Mouse (Mus musculus): Measurements from ENCODE around the gene Pdzrn4. TPM values are rescaled to one million over a fixed set of nuclear protein-coding genes. Genes with fewer than 3 reads are reported as not detected.

Pdzrn4 gene
- polyA plus RNA-seq, 1 experiment from 2014 or later, result 0.02 TPM

DNA sequence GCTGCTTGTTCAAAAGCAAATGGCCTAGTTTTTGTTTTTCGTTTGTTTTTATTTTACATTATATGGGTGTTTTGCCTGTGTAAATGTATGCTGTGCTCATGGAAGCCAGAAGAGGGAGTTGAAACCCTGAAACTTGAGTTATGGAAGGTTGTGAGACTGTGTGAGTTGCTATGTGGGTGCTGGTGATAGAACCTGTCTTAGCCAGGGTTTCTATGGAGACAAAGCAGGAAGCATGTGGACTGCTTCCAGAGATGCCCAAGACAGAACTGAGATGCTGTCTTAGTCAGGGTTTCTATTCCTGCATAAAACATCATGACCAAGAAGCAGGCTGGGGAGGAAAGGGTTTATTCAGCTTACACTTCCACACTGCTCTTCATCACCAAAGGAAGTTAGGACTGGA is 190.8 kb downstream of the Pdzrn4 start:
- H3K4me2 ChIP-seq (ENCODE audit: low read depth, low read length), result no peak overlapping the region
- 70% methylated on average over 1 of the region's 1 CpGs for WGBS (ENCODE audit: insufficient replicate concordance)
- no peak overlapping the region for H3K9ac ChIP-seq (ENCODE audit: low read depth, low read length)

DNA sequence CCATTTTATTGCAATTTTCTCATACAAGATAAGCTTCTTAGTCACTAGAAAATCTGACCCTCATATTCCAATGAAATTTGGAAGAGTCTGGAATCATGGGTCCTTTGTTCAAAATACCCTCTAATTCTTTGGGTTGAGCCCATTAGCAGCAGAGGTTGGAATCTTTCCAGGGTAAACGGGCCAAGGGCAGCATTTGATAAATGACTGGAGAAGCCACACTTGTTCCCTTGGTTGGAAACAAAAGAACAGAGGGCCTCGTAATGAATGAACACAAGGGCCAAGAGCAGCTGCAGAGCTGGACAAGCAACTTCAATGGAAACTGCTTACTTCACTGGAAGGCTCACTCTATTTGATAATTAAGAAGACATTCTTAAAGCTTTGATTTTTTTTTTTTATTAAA is 198.0 kb downstream of the Pdzrn4 start:
- H3K4me3 ChIP-seq (ENCODE audit: low read depth, low read length), result no peak overlapping the region
- ATAC-seq (ENCODE audit: low read depth), result no peak

More for the DNA sequence above, 190.8 kb downstream of the Pdzrn4 start:
- Histone ChIP-seq H3K4me3 (ENCODE audit: low read depth, low read length) (no peak overlapping the region), H3K27ac (ENCODE audit: low read length) (no peak overlapping the region), H3K36me3 (ENCODE audit: control insufficient read depth, insufficient read depth) (no peaks in the 10 kb centered on the region), H3K27me3 (ENCODE audit: control insufficient read depth, insufficient read depth, low read depth, low read length) (no peaks in the 10 kb centered on the region), H3K9me3 (replicated peaks; ENCODE audit: control insufficient read depth, low read length) (no peaks in the 10 kb centered on the region), H3K4me1 (ENCODE audit: control insufficient read depth, low read depth, low read length) (no peaks in the 10 kb centered on the region)
- no peak for ATAC-seq (ENCODE audit: low read depth)

DNA sequence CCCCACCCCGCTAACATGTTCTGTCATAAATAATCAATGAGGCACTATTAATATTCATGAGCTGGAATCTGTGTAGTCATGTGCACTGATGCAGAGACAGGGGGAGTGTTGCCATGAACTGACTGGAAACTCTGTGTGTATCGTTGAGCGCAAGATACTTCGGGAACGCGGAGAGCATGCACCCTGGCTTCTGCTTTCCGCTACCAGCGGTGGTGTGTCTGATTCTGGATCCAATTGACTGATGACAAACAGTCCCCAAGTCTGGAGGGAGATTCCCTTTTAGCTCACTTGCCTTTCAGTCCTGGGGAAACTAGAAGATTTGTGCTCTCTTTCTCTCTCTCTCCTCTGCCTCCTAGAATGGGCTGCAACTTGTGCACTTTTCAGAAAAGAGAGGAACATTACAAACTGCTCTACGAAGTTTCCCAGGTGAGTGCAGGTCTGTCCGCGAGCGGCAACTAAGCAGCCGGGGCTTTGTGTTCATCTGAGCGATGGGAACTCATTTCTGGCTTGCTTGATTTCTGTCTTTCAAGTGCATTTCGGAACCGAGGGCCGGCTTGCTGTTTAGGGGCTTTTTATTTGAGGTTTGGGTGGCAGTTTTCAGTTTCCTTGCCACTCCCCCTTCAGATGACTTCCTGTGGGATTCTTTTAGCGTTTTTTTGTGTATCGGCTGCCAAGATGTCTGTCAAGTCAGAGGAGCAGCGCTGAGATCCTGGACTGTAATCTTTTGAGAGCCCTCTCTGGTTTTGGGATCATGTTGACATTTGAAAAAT is 200.5 kb downstream of the Pdzrn4 start:
- no peak for ATAC-seq (ENCODE audit: low read depth)
- no peak overlapping the region for H3K9ac ChIP-seq (ENCODE audit: low read depth, low read length)

More for the DNA sequence above, 198.0 kb downstream of the Pdzrn4 start:
- no peaks in the 10 kb centered on the region for H3K9me3 ChIP-seq (replicated peaks; ENCODE audit: control insufficient read depth, low read length)
- no peak overlapping the region for H3K9ac ChIP-seq (ENCODE audit: low read depth, low read length)
- H3K27me3 ChIP-seq (ENCODE audit: control insufficient read depth, insufficient read depth, low read depth, low read length), result peaks cover 2% of the 10 kb centered on the region; the same call in 1 of the 2 replicates
- WGBS (ENCODE audit: insufficient replicate concordance), result 41% methylated on average over 2 of the region's 2 CpGs
- no peak overlapping the region for H3K4me2 ChIP-seq (ENCODE audit: low read depth, low read length)
- no peaks in the 10 kb centered on the region for H3K36me3 ChIP-seq (ENCODE audit: control insufficient read depth, insufficient read depth)
- no peak overlapping the region for H3K27ac ChIP-seq (ENCODE audit: low read length)
- H3K4me1 ChIP-seq (ENCODE audit: control insufficient read depth, low read depth, low read length), result no peaks in the 10 kb centered on the region

DNA sequence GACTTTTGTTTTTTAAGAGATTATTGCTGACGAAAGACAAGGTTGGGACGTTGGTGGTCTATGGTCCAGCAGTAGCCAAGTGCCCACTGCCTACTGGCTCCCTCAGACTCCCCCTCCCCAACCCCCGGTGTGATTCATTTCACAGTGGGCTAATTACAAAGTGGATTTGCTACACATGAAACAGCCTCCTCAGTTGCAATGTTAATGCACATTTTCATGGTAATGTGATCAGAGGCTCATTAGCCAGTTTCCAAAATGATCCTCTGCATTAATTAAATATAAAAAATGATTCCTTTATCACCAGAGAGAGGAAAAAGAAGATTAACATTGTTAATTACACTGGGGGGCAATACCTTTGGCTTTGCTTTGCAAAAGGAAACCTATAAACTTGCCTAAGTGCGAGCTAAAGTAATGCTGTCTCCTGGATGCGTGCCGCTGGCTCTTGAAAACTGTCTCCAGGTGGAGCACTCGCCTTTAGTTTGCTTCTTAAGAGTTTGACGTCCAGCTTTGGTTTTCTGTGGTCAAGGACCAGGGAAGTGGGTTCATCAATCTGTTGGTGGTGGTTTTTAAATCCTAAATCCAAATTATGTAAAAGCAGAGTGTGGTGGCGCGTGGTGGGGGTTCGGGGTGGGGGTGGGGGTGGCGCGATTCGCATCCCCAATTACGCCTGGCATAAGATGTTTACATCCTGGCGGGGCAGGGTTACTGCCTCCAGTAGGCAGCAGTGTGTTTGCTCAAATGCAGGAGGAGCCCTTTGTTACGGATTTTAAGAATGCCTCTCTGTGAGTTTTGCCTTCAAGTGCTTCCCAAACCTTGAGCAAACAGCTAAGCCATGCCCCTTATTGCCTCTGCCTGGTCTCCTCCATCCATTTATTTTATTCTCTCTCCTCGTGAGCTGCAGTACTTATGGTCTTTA is 202.0 kb downstream of the Pdzrn4 start:
- H3K9ac ChIP-seq (ENCODE audit: low read depth, low read length), result no peak overlapping the region
- H3K4me1 ChIP-seq (ENCODE audit: control insufficient read depth, low read depth, low read length), result no peaks in the 10 kb centered on the region
- no peak for ATAC-seq (ENCODE audit: low read depth)
- H3K27me3 ChIP-seq (ENCODE audit: control insufficient read depth, insufficient read depth, low read depth, low read length), result peaks cover 2% of the 10 kb centered on the region; the same call in 1 of the 2 replicates
- H3K27ac ChIP-seq (ENCODE audit: low read length), result no peak overlapping the region
- WGBS (ENCODE audit: insufficient replicate concordance), result 5% methylated on average over 18 of the region's 18 CpGs
- no peak overlapping the region for H3K4me2 ChIP-seq (ENCODE audit: low read depth, low read length)
- H3K9me3 ChIP-seq (replicated peaks; ENCODE audit: control insufficient read depth, low read length), result no peaks in the 10 kb centered on the region
- H3K36me3 ChIP-seq (ENCODE audit: control insufficient read depth, insufficient read depth), result no peaks in the 10 kb centered on the region
- no peak overlapping the region for H3K4me3 ChIP-seq (ENCODE audit: low read depth, low read length)

More for the DNA sequence above, 200.5 kb downstream of the Pdzrn4 start:
- WGBS (ENCODE audit: insufficient replicate concordance), result 2% methylated on average over 20 of the region's 20 CpGs
- Histone ChIP-seq H3K27me3 (ENCODE audit: control insufficient read depth, insufficient read depth, low read depth, low read length) (peaks cover 2% of the 10 kb centered on the region; the same call in 1 of the 2 replicates), H3K9me3 (replicated peaks; ENCODE audit: control insufficient read depth, low read length) (no peaks in the 10 kb centered on the region), H3K4me3 (ENCODE audit: low read depth, low read length) (peak overlapping the region; percentile 10; the same call in 1 of the 2 replicates), H3K27ac (ENCODE audit: low read length) (no peak overlapping the region), H3K4me1 (ENCODE audit: control insufficient read depth, low read depth, low read length) (no peaks in the 10 kb centered on the region), H3K36me3 (ENCODE audit: control insufficient read depth, insufficient read depth) (no peaks in the 10 kb centered on the region), H3K4me2 (ENCODE audit: low read depth, low read length) (peak overlapping the region; percentile 46)

DNA sequence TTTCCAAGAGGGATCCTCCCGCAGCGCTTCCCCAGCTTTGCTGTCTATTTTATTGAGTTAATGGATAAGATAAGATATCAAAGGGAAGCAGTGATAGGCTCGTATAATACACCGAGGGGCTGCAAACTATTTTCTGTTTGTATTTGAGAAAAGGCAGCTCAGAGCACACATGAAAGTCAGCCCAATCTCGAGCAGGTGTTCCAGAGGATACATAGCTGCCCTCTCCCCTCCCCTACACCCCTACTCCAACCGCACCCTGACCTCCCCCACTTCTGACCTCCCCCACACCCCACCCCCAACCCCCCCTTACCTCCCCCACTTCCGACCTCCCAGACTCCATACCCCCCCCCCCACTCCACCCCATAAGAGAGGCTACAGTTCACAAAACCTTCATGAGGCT is 202.7 kb downstream of the Pdzrn4 start:
- peaks cover 2% of the 10 kb centered on the region; the same call in 1 of the 2 replicates for H3K27me3 ChIP-seq (ENCODE audit: control insufficient read depth, insufficient read depth, low read depth, low read length)
- H3K4me2 ChIP-seq (ENCODE audit: low read depth, low read length), result no peak overlapping the region
- no peak overlapping the region for H3K9ac ChIP-seq (ENCODE audit: low read depth, low read length)
- no peak overlapping the region for H3K27ac ChIP-seq (ENCODE audit: low read length)
- no peak overlapping the region for H3K4me3 ChIP-seq (ENCODE audit: low read depth, low read length)
- ATAC-seq (ENCODE audit: low read depth), result no peak
- H3K36me3 ChIP-seq (ENCODE audit: control insufficient read depth, insufficient read depth), result no peaks in the 10 kb centered on the region
- 10% methylated on average over 7 of the region's 7 CpGs for WGBS (ENCODE audit: insufficient replicate concordance)
- H3K4me1 ChIP-seq (ENCODE audit: control insufficient read depth, low read depth, low read length), result no peaks in the 10 kb centered on the region
- no peaks in the 10 kb centered on the region for H3K9me3 ChIP-seq (replicated peaks; ENCODE audit: control insufficient read depth, low read length)

DNA sequence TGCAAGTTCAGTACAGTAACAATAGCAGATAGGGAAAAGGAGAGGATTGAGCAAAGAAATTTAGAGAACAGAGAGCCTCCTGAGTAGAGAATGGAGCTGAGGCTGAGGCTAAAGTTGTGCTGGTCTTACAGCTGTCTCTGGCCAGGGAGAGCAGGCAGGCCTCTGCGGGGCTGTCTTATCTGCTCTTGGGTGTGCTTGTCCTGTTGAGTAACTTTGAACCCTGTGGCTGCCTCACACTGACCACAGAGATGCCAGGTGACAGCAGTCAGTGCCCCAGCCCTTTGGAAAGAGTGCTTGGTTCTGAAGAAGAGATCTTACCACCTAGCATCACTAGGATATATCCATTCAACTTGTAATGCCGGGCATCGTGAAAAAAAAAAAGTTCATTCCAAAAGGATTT is 214.2 kb downstream of the Pdzrn4 start:
- Histone ChIP-seq H3K4me1 (ENCODE audit: control insufficient read depth, low read depth, low read length) (no peaks in the 10 kb centered on the region), H3K9ac (ENCODE audit: low read depth, low read length) (no peak overlapping the region), H3K27ac (ENCODE audit: low read length) (no peak overlapping the region), H3K4me3 (ENCODE audit: low read depth, low read length) (no peak overlapping the region), H3K9me3 (replicated peaks; ENCODE audit: control insufficient read depth, low read length) (no peaks in the 10 kb centered on the region), H3K27me3 (ENCODE audit: control insufficient read depth, insufficient read depth, low read depth, low read length) (no peaks in the 10 kb centered on the region), H3K4me2 (ENCODE audit: low read depth, low read length) (no peak overlapping the region), H3K36me3 (ENCODE audit: control insufficient read depth, insufficient read depth) (no peaks in the 10 kb centered on the region)
- WGBS (ENCODE audit: insufficient replicate concordance), result 60% methylated on average over 3 of the region's 3 CpGs
- ATAC-seq (ENCODE audit: low read depth), result no peak

DNA sequence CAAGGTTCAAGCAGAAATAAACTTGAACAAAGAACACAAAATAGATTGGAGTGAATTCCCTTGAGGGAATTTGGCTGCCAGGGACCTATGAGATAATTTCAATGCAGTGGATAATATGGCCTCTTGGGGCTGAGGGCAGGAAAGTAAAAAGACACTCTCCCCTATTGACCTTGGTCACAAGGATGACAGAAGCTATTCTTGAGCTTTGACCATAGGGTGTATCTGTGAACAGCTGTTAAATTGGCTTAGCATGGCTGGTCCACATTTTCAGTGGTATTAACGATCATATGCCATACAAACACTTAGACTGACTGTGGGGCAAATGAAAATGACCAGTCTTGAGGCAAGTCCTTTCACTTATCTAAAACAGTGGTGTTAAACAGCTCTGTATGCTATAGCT is 215.7 kb downstream of the Pdzrn4 start:
- no peaks in the 10 kb centered on the region for H3K36me3 ChIP-seq (ENCODE audit: control insufficient read depth, insufficient read depth)
- no peak overlapping the region for H3K4me3 ChIP-seq (ENCODE audit: low read depth, low read length)
- no peak overlapping the region for H3K9ac ChIP-seq (ENCODE audit: low read depth, low read length)
- H3K27me3 ChIP-seq (ENCODE audit: control insufficient read depth, insufficient read depth, low read depth, low read length), result no peaks in the 10 kb centered on the region
- 46% methylated on average over 1 of the region's 1 CpGs for WGBS (ENCODE audit: insufficient replicate concordance)
- H3K27ac ChIP-seq (ENCODE audit: low read length), result no peak overlapping the region
- no peak overlapping the region for H3K4me2 ChIP-seq (ENCODE audit: low read depth, low read length)
- no peaks in the 10 kb centered on the region for H3K9me3 ChIP-seq (replicated peaks; ENCODE audit: control insufficient read depth, low read length)
- ATAC-seq (ENCODE audit: low read depth), result no peak
- H3K4me1 ChIP-seq (ENCODE audit: control insufficient read depth, low read depth, low read length), result no peaks in the 10 kb centered on the region

DNA sequence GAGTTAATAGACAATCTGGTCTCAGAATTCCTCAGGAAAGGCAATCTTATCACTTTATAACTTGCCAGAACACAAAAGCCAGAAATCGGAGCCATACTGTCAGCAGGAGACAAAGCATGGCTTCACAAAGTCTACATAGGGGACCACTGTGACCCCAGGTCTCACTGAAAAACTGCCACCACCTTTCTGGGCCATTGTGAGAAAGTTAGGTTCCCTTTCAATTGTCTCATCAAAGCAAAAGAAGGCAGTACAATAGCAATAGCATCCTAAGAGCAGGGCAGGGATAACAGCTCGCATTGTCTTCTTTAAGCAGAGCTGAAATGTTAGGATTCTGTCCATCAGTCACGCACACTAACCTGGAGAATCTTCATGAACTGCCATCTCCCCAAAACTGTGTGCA is 216.5 kb downstream of the Pdzrn4 start:
- no peak overlapping the region for H3K4me3 ChIP-seq (ENCODE audit: low read depth, low read length)
- H3K27ac ChIP-seq (ENCODE audit: low read length), result no peak overlapping the region
- no peaks in the 10 kb centered on the region for H3K27me3 ChIP-seq (ENCODE audit: control insufficient read depth, insufficient read depth, low read depth, low read length)
- no peak overlapping the region for H3K4me2 ChIP-seq (ENCODE audit: low read depth, low read length)
- H3K4me1 ChIP-seq (ENCODE audit: control insufficient read depth, low read depth, low read length), result no peaks in the 10 kb centered on the region
- H3K9ac ChIP-seq (ENCODE audit: low read depth, low read length), result no peak overlapping the region
- no peak for ATAC-seq (ENCODE audit: low read depth)
- H3K9me3 ChIP-seq (replicated peaks; ENCODE audit: control insufficient read depth, low read length), result no peaks in the 10 kb centered on the region
- no peaks in the 10 kb centered on the region for H3K36me3 ChIP-seq (ENCODE audit: control insufficient read depth, insufficient read depth)
- 63% methylated on average over 3 of the region's 3 CpGs for WGBS (ENCODE audit: insufficient replicate concordance)
